Mouse (Mus musculus): ENCODE results near the gene Unc45a.

Unc45a gene

GRCm38 (mm10) chr7:80283226-80283918 lies 57.4 kb downstream of the Unc45a start:
- DNase-seq (ENCODE audit: low read depth, low spot score): no peak

GRCm38 (mm10) chr7:80281646-80282045 lies 59.2 kb downstream of the Unc45a start:
- DNase-seq (ENCODE audit: low read depth, low spot score): no peak

- no peak for DNase-seq (ENCODE audit: low read depth, low spot score)
These were observed 59.8 kb downstream of the Unc45a start for GRCm38 (mm10) chr7:80280998-80281397.

- no peak for DNase-seq (ENCODE audit: low read depth, low spot score)
These were observed 60.8 kb downstream of the Unc45a start for GRCm38 (mm10) chr7:80280032-80280431.

GRCm38 (mm10) chr7:80276374-80276773 lies 64.4 kb downstream of the Unc45a start:
- DNase-seq (ENCODE audit: low read depth, low spot score): no peak

Measured in WW6 (cell line).